ENCODE assay signal across 9 mouse cellular contexts in the genomic region with DNA sequence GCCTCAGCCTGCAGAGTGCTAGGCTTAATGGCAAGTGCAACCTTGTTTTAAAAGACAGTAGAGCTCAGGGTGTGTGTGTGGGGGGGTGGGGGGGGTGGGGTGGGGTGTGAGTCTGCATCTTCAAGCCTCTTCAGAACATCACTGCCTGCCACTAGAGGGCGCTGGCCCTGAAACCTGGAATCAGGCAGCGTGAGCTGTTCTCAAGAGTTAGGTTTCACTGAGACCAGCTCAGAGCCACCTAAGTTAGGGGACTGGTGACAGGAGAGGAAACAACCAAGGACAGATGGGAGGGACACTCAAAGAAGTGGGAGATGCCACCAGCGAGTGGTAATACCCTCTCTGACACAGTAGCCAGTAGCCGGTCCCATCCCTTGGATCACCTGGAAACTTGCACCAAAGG.
DNase-seq lines count a peak whose midpoint lies in the region; ATAC-seq and TF ChIP-seq lines count a peak whose summit lies in the region.
"Had no signal": no experiment of that assay in that cellular context is flagged by ENCODE, and none has a peak within 500 bp of the region (broad histone marks: within the 10 kb centered on the region; RNA-seq: fewer than 3 reads in every experiment).

No protein-coding gene starts in this region.

- peak; percentile 67 for TF ChIP-seq CTCF in layer of hippocampus, adult 2 months (conservative IDR thresholded peaks at IDR 0.05)
- TF ChIP-seq CTCF in lung, embryonic 14.5 days (IDR thresholded peaks at IDR 0.05; ENCODE audit: low read depth), result peak; percentile 55

- H3K9ac ChIP-seq in lung, embryonic 14.5 days, result no peak overlapping the region
- H3K9ac ChIP-seq: midbrain, embryonic 12.5 days had no signal

- ATAC-seq in lung, embryonic 14.5 days (ENCODE audit: insufficient read depth), result no peak

- no peaks in the 10 kb centered on the region for H3K4me1 ChIP-seq in lung, embryonic 14.5 days (ENCODE audit: insufficient read depth)

- no peaks in the 10 kb centered on the region for H3K27me3 ChIP-seq in lung, embryonic 14.5 days (ENCODE audit: insufficient read depth, low read length)
- H3K27me3 ChIP-seq: midbrain, embryonic 12.5 days had no signal

- no peak overlapping the region for H3K4me2 ChIP-seq in lung, embryonic 14.5 days
- H3K4me2 ChIP-seq: midbrain, embryonic 12.5 days had no signal

- 40% methylated on average over 4 of the region's 4 CpGs for WGBS in lung, embryonic 14.5 days

- H3K4me3 ChIP-seq in layer of hippocampus, adult 2 months, result no peak overlapping the region
- no peak overlapping the region for H3K4me3 ChIP-seq in lung, embryonic 14.5 days (ENCODE audit: low read depth, low read length)
- H3K4me3 ChIP-seq: midbrain, embryonic 12.5 days had no signal

- no peaks in the 10 kb centered on the region for H3K9me3 ChIP-seq in lung, embryonic 14.5 days (ENCODE audit: low read depth, low read length)
- H3K9me3 ChIP-seq: midbrain, embryonic 12.5 days had no signal

- peak; percentile 54 for DNase-seq in adrenal gland, postnatal 14 days
- no peak for DNase-seq in adrenal gland, adult 2 months
- DNase-seq in layer of hippocampus, adult 2 months (ENCODE audit: low spot score in 2 of 2), result no peak
- no peak for DNase-seq in layer of hippocampus, adult 11-12 months (ENCODE audit: low spot score)
- peak; percentile 52 for DNase-seq in c-Kit-positive CD71-negative TER-119-negative erythroid progenitor cells, embryonic 14.5 days (ENCODE audit: low read depth)
- peak; percentile 68 for DNase-seq in lung, embryonic 14.5 days
- DNase-seq in thymus, postnatal 0 days (ENCODE audit: low spot score), result peak; percentile 72
- no peak for DNase-seq in urinary bladder, postnatal 14 days (ENCODE audit: low spot score)

- no peak overlapping the region for H3K27ac ChIP-seq in layer of hippocampus, adult 2 months
- H3K27ac ChIP-seq in lung, embryonic 14.5 days (ENCODE audit: low read depth), result no peak overlapping the region
- H3K27ac ChIP-seq: midbrain, embryonic 12.5 days had no signal

- H3K36me3 ChIP-seq in lung, embryonic 14.5 days (ENCODE audit: insufficient read depth), result no peaks in the 10 kb centered on the region
- H3K36me3 ChIP-seq: midbrain, embryonic 12.5 days had no signal

Comparison
In these comparisons a context has a peak if more than half of its experiments do, and no peak if none do; other contexts are left out.
1. DNase-seq: peak in adrenal gland, postnatal 14 days (single experiment), c-Kit-positive CD71-negative TER-119-negative erythroid progenitor cells, embryonic 14.5 days (single experiment), lung, embryonic 14.5 days (single experiment) and thymus, postnatal 0 days (single experiment); none in adrenal gland, adult 2 months (single experiment), layer of hippocampus, adult 2 months (0 of 2), layer of hippocampus, adult 11-12 months (single experiment) and urinary bladder, postnatal 14 days (single experiment).